Mouse (Mus musculus) neutrophil, adult 5-6 weeks (primary cell): ENCODE results near the gene Fads1. TPM values are rescaled to one million over a fixed set of nuclear protein-coding genes. Genes with fewer than 3 reads are reported as not detected.
A peak's percentile ranks its signal among the peaks of the same experiment; 100 is the strongest.
"Not testable (repeated sequence)": the region's sequence is repeated elsewhere in the genome, so short reads cannot be mapped to it uniquely, and the experiment has no call there.

Experiments used
- ATAC-seq: fragments of 151-379, 151-347 bp; 2 replicates; pipeline ENCODE4 v1.8.0; 2017; ENCODE audit warnings: mild to moderate bottlenecking, moderate TSS enrichment; ENCODE audit not compliant: insufficient number of reproducible peaks, poor library complexity, low FRiP score, severe bottlenecking; ENCODE audit errors: extremely low read depth
- total RNA-seq: library from RNA; stranded (forward); fragments of 200-1000 nt; gene quantifications from 2 replicates; pipeline ENCODE4 v1.2.3, GENCODE M21; 2017

The Fads1 gene
- 0.23 and 3.2 TPM in 2 replicates for total RNA-seq

- peak; percentile 53 for ATAC-seq
Measured at GRCm38 (mm10) chr19:10182670-10183298, at the start of gene Fads1. TSS of gene Fads1 (plus strand) at chr19:10182888.

- no peak for ATAC-seq
Measured at GRCm38 (mm10) chr19:10134692-10135091, 48.0 kb upstream of the Fads1 start.

- ATAC-seq = no peak
Measured at GRCm38 (mm10) chr19:10137423-10137822, 45.3 kb upstream of the Fads1 start.

- no peak for ATAC-seq
Measured at GRCm38 (mm10) chr19:10139736-10140135, 43.0 kb upstream of the Fads1 start.

GRCm38 (mm10) chr19:10143667-10144066 lies 39.0 kb upstream of the Fads1 start:
- ATAC-seq = no peak

GRCm38 (mm10) chr19:10144464-10144863 lies 38.2 kb upstream of the Fads1 start:
- ATAC-seq = no peak

- no peak for ATAC-seq
Measured at GRCm38 (mm10) chr19:10148555-10148954, 34.1 kb upstream of the Fads1 start.

GRCm38 (mm10) chr19:10149189-10149588 lies 33.5 kb upstream of the Fads1 start:
- no peak for ATAC-seq

GRCm38 (mm10) chr19:10157725-10158124 lies 25.0 kb upstream of the Fads1 start:
- no peak for ATAC-seq

- no peak for ATAC-seq
Measured at GRCm38 (mm10) chr19:10163896-10164295, 18.8 kb upstream of the Fads1 start.

GRCm38 (mm10) chr19:10165928-10166327 lies 16.8 kb upstream of the Fads1 start:
- not testable (repeated sequence) for ATAC-seq

- ATAC-seq = no peak
Measured at GRCm38 (mm10) chr19:10167112-10167511, 15.6 kb upstream of the Fads1 start.

- no peak for ATAC-seq
Measured at GRCm38 (mm10) chr19:10167951-10168350, 14.7 kb upstream of the Fads1 start.

GRCm38 (mm10) chr19:10168441-10168840 lies 14.2 kb upstream of the Fads1 start:
- no peak for ATAC-seq

GRCm38 (mm10) chr19:10169179-10169578 lies 13.5 kb upstream of the Fads1 start:
- no peak for ATAC-seq

- ATAC-seq = not testable (repeated sequence)
Measured at GRCm38 (mm10) chr19:10169692-10170330, 12.9 kb upstream of the Fads1 start.

- ATAC-seq = no peak
Measured at GRCm38 (mm10) chr19:10170466-10170865, 12.2 kb upstream of the Fads1 start.

- ATAC-seq = no peak
Measured at GRCm38 (mm10) chr19:10171359-10171758, 11.3 kb upstream of the Fads1 start.

- ATAC-seq = no peak
Measured at GRCm38 (mm10) chr19:10171846-10172245, 10.8 kb upstream of the Fads1 start.

- ATAC-seq = no peak
Measured at GRCm38 (mm10) chr19:10173116-10173718, 9.5 kb upstream of the Fads1 start.
